Mouse (Mus musculus): ENCODE results near the gene Crygc. TPM values are rescaled to one million over a fixed set of nuclear protein-coding genes. Genes with fewer than 3 reads are reported as not detected.

Crygc gene
- polyA plus RNA-seq, 1 experiment from 2014 or later: not detected

- H3K4me3 ChIP-seq (ENCODE audit: low read length): no peak overlapping the region
- no peaks in the 10 kb centered on the region for H3K36me3 ChIP-seq (ENCODE audit: control insufficient read depth, insufficient read depth, low read length)
- ATAC-seq (ENCODE audit: low read depth): no peak
- whole genome bisulfite sequencing: 86% methylated on average over 8 of the region's 8 CpGs
- H3K4me1 ChIP-seq (replicated peaks; ENCODE audit: control insufficient read depth, insufficient read depth, low read length): no peaks in the 10 kb centered on the region
- no peaks in the 10 kb centered on the region for H3K27me3 ChIP-seq (ENCODE audit: control insufficient read depth, insufficient read depth, low read depth, low read length)
- no peak overlapping the region for H3K9ac ChIP-seq (ENCODE audit: low read length)
- H3K9me3 ChIP-seq (ENCODE audit: control insufficient read depth, low read length): no peaks in the 10 kb centered on the region
- H3K4me2 ChIP-seq (ENCODE audit: low read depth, low read length): no peak overlapping the region
- H3K27ac ChIP-seq (ENCODE audit: low read length): no peak overlapping the region
Observed at GRCm38 (mm10) chr1:65109196-65109595, 35.7 kb upstream of the Crygc start.

- WGBS: 86% methylated on average over 10 of the region's 10 CpGs
- no peak for ATAC-seq (ENCODE audit: low read depth)
Observed at GRCm38 (mm10) chr1:65107654-65108279, 34.3 kb upstream of the Crygc start.

GRCm38 (mm10) chr1:65103273-65103672, 29.8 kb upstream of the Crygc start, which contains the start of gene Cryga:
Gene Cryga, minus strand, starts transcription at chr1:65103373.
- WGBS: 86% methylated on average over 11 of the region's 11 CpGs
- Histone ChIP-seq H3K9me3 (ENCODE audit: control insufficient read depth, low read length) (no peaks in the 10 kb centered on the region), H3K27ac (ENCODE audit: low read length) (no peak within 1 kb of the TSS), H3K9ac (ENCODE audit: low read length) (no peak within 1 kb of the TSS), H3K4me1 (replicated peaks; ENCODE audit: control insufficient read depth, insufficient read depth, low read length) (no peaks in the 10 kb centered on the region), H3K36me3 (ENCODE audit: control insufficient read depth, insufficient read depth, low read length) (no peaks in the 10 kb centered on the region), H3K4me2 (ENCODE audit: low read depth, low read length) (no peak within 1 kb of the TSS), H3K27me3 (ENCODE audit: control insufficient read depth, insufficient read depth, low read depth, low read length) (no peaks in the 10 kb centered on the region), H3K4me3 (ENCODE audit: low read length) (no peak within 1 kb of the TSS)
- ATAC-seq (ENCODE audit: low read depth): no peak

More at GRCm38 (mm10) chr1:65107654-65108279, 34.3 kb upstream of the Crygc start:
- H3K9ac ChIP-seq (ENCODE audit: low read length): no peak overlapping the region
- no peaks in the 10 kb centered on the region for H3K36me3 ChIP-seq (ENCODE audit: control insufficient read depth, insufficient read depth, low read length)
- no peaks in the 10 kb centered on the region for H3K4me1 ChIP-seq (replicated peaks; ENCODE audit: control insufficient read depth, insufficient read depth, low read length)
- no peak overlapping the region for H3K4me2 ChIP-seq (ENCODE audit: low read depth, low read length)
- no peaks in the 10 kb centered on the region for H3K9me3 ChIP-seq (ENCODE audit: control insufficient read depth, low read length)
- H3K27ac ChIP-seq (ENCODE audit: low read length): no peak overlapping the region
- H3K27me3 ChIP-seq (ENCODE audit: control insufficient read depth, insufficient read depth, low read depth, low read length): no peaks in the 10 kb centered on the region
- H3K4me3 ChIP-seq (ENCODE audit: low read length): no peak overlapping the region

GRCm38 (mm10) chr1:65096953-65097352, 23.5 kb upstream of the Crygc start:
- H3K9me3 ChIP-seq (ENCODE audit: control insufficient read depth, low read length): no peaks in the 10 kb centered on the region
- H3K27ac ChIP-seq (ENCODE audit: low read length): no peak overlapping the region
- 82% methylated on average over 3 of the region's 3 CpGs for WGBS
- H3K4me3 ChIP-seq (ENCODE audit: low read length): no peak overlapping the region
- H3K36me3 ChIP-seq (ENCODE audit: control insufficient read depth, insufficient read depth, low read length): no peaks in the 10 kb centered on the region
- no peaks in the 10 kb centered on the region for H3K27me3 ChIP-seq (ENCODE audit: control insufficient read depth, insufficient read depth, low read depth, low read length)
- no peak overlapping the region for H3K9ac ChIP-seq (ENCODE audit: low read length)
- H3K4me1 ChIP-seq (replicated peaks; ENCODE audit: control insufficient read depth, insufficient read depth, low read length): no peaks in the 10 kb centered on the region
- H3K4me2 ChIP-seq (ENCODE audit: low read depth, low read length): no peak overlapping the region
- ATAC-seq (ENCODE audit: low read depth): no peak

- Histone ChIP-seq H3K36me3 (ENCODE audit: control insufficient read depth, insufficient read depth, low read length) (no peaks in the 10 kb centered on the region), H3K9me3 (ENCODE audit: control insufficient read depth, low read length) (no peaks in the 10 kb centered on the region), H3K9ac (ENCODE audit: low read length) (no peak overlapping the region), H3K4me1 (replicated peaks; ENCODE audit: control insufficient read depth, insufficient read depth, low read length) (no peaks in the 10 kb centered on the region), H3K27me3 (ENCODE audit: control insufficient read depth, insufficient read depth, low read depth, low read length) (no peaks in the 10 kb centered on the region), H3K27ac (ENCODE audit: low read length) (no peak overlapping the region), H3K4me3 (ENCODE audit: low read length) (no peak overlapping the region), H3K4me2 (ENCODE audit: low read depth, low read length) (no peak overlapping the region)
- ATAC-seq (ENCODE audit: low read depth): no peak
- 90% methylated on average over 3 of the region's 3 CpGs for WGBS
Observed at GRCm38 (mm10) chr1:65091566-65091965, 18.1 kb upstream of the Crygc start.

GRCm38 (mm10) chr1:65090370-65090769, 16.9 kb upstream of the Crygc start:
- WGBS: 24% methylated on average over 2 of the region's 2 CpGs
- no peak for ATAC-seq (ENCODE audit: low read depth)
- Histone ChIP-seq H3K36me3 (ENCODE audit: control insufficient read depth, insufficient read depth, low read length) (no peaks in the 10 kb centered on the region), H3K27ac (ENCODE audit: low read length) (no peak overlapping the region), H3K4me3 (ENCODE audit: low read length) (no peak overlapping the region), H3K4me2 (ENCODE audit: low read depth, low read length) (no peak overlapping the region), H3K4me1 (replicated peaks; ENCODE audit: control insufficient read depth, insufficient read depth, low read length) (no peaks in the 10 kb centered on the region), H3K9me3 (ENCODE audit: control insufficient read depth, low read length) (no peaks in the 10 kb centered on the region), H3K27me3 (ENCODE audit: control insufficient read depth, insufficient read depth, low read depth, low read length) (no peaks in the 10 kb centered on the region), H3K9ac (ENCODE audit: low read length) (no peak overlapping the region)

GRCm38 (mm10) chr1:65088567-65089356, 15.3 kb upstream of the Crygc start:
- ATAC-seq (ENCODE audit: low read depth): no peak
- 66% methylated on average over 6 of the region's 6 CpGs for WGBS

GRCm38 (mm10) chr1:65082188-65082587, 8.7 kb upstream of the Crygc start, which contains the start of gene Crygb:
Gene Crygb, minus strand, starts transcription at chr1:65082288.
- 31% methylated on average over 7 of the region's 7 CpGs for WGBS
- ATAC-seq (ENCODE audit: low read depth): no peak
- Histone ChIP-seq H3K9ac (ENCODE audit: low read length) (no peak within 1 kb of the TSS), H3K36me3 (ENCODE audit: control insufficient read depth, insufficient read depth, low read length) (no peaks in the 10 kb centered on the region), H3K4me1 (replicated peaks; ENCODE audit: control insufficient read depth, insufficient read depth, low read length) (no peaks in the 10 kb centered on the region), H3K27ac (ENCODE audit: low read length) (no peak within 1 kb of the TSS), H3K27me3 (ENCODE audit: control insufficient read depth, insufficient read depth, low read depth, low read length) (no peaks in the 10 kb centered on the region), H3K4me3 (ENCODE audit: low read length) (no peak within 1 kb of the TSS), H3K9me3 (ENCODE audit: control insufficient read depth, low read length) (0 out of 2 replicates have a peak, but pooled peaks cover 2% of the 10 kb centered on the region), H3K4me2 (ENCODE audit: low read depth, low read length) (no peak within 1 kb of the TSS)

More at GRCm38 (mm10) chr1:65088567-65089356, 15.3 kb upstream of the Crygc start:
- no peaks in the 10 kb centered on the region for H3K4me1 ChIP-seq (replicated peaks; ENCODE audit: control insufficient read depth, insufficient read depth, low read length)
- H3K27me3 ChIP-seq (ENCODE audit: control insufficient read depth, insufficient read depth, low read depth, low read length): no peaks in the 10 kb centered on the region
- H3K4me3 ChIP-seq (ENCODE audit: low read length): no peak overlapping the region
- no peaks in the 10 kb centered on the region for H3K36me3 ChIP-seq (ENCODE audit: control insufficient read depth, insufficient read depth, low read length)
- H3K27ac ChIP-seq (ENCODE audit: low read length): no peak overlapping the region
- no peak overlapping the region for H3K4me2 ChIP-seq (ENCODE audit: low read depth, low read length)
- H3K9ac ChIP-seq (ENCODE audit: low read length): no peak overlapping the region
- no peaks in the 10 kb centered on the region for H3K9me3 ChIP-seq (ENCODE audit: control insufficient read depth, low read length)

- H3K27me3 ChIP-seq (ENCODE audit: control insufficient read depth, insufficient read depth, low read depth, low read length): no peaks in the 10 kb centered on the region
- H3K9ac ChIP-seq (ENCODE audit: low read length): no peak overlapping the region
- 16% methylated on average over 5 of the region's 5 CpGs for WGBS
- 0 out of 2 replicates have a peak, but pooled peaks cover 2% of the 10 kb centered on the region for H3K9me3 ChIP-seq (ENCODE audit: control insufficient read depth, low read length)
- no peak overlapping the region for H3K27ac ChIP-seq (ENCODE audit: low read length)
- no peak overlapping the region for H3K4me3 ChIP-seq (ENCODE audit: low read length)
- H3K4me2 ChIP-seq (ENCODE audit: low read depth, low read length): no peak overlapping the region
- no peaks in the 10 kb centered on the region for H3K36me3 ChIP-seq (ENCODE audit: control insufficient read depth, insufficient read depth, low read length)
- no peaks in the 10 kb centered on the region for H3K4me1 ChIP-seq (replicated peaks; ENCODE audit: control insufficient read depth, insufficient read depth, low read length)
- no peak for ATAC-seq (ENCODE audit: low read depth)
Observed at GRCm38 (mm10) chr1:65075607-65076006, 2.1 kb upstream of the Crygc start.
